Mouse (Mus musculus): Measurements from ENCODE around the gene Itgb6.

DNA sequence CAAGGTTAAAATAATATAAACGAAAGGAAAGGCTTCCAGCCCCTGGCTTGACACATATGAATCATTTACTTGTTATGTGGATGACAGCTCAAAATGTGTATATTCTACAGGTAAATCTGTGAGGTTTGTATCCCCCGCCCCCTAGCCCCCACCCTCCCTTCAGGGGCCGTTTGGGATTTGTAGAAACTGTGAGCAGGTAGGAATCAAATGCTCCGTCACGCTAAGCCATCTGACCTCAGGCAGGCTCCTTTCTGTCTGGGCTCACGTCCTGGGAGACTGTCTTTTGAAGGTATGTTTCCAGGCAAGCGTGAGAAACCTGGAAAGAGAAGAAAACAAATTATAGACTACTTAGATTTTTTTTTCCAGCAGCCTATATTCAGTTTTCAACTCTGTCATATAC, 48.0 kb downstream of the Itgb6 start:
- TF ChIP-seq CTCF (IDR thresholded peaks at IDR 0.05; ENCODE audit: extremely low read depth, insufficient read length, insufficient replicate concordance, low read depth, low read length): no peak
- TF ChIP-seq POLR2A (IDR thresholded peaks at IDR 0.05; ENCODE audit: low read depth, low read length): no peak

Measured in small intestine, adult 2 months (tissue).